Mouse (Mus musculus) MEL (cell line): Measurements from ENCODE around the gene Tmem170. TPM values are rescaled to one million over a fixed set of nuclear protein-coding genes. Genes with fewer than 3 reads are reported as not detected.

Experiments used
- DNase-seq: peaks from one replicate; pipeline ENCODE4 v3.0.0; 2011; ENCODE audit warnings: low read depth, low spot score
- H3K27ac ChIP-seq: 2 replicates; pipeline ENCODE4 v1.5.1; 2012; ENCODE audit warnings: low read depth, mild to moderate bottlenecking, control low read depth, low read length, moderate library complexity; ENCODE audit not compliant: control insufficient read depth
- H3K27me3 ChIP-seq, 2 experiments: fragments of 150-350 bp in 1 of 2; sonication (generic) in 1 of 2; 2 replicates each; pipeline ENCODE4 v1.6.1; 2012; ENCODE audit warnings: low read length in 2 of 2, mild to moderate bottlenecking in 2 of 2, improper control_type of control experiment in 1 of 2, moderate library complexity in 1 of 2; ENCODE audit not compliant: insufficient read depth in 2 of 2, control insufficient read depth in 1 of 2
- H3K36me3 ChIP-seq, 2 experiments: 2 replicates each; pipeline ENCODE4 v1.6.1; 2012 to 2014; ENCODE audit warnings: low read length in 2 of 2, improper control_type of control experiment in 1 of 2, inconsistent platforms in 1 of 2, mild to moderate bottlenecking in 1 of 2; ENCODE audit not compliant: insufficient read depth in 2 of 2, control insufficient read depth in 1 of 2
- H3K4me1 ChIP-seq, 2 experiments: fragments of 150-350 bp in 1 of 2; sonication (generic) in 1 of 2; 2 replicates each; pipeline ENCODE4 v1.6.1; 2012; ENCODE audit warnings: low read length in 2 of 2, improper control_type of control experiment in 1 of 2, mild to moderate bottlenecking in 1 of 2; ENCODE audit not compliant: insufficient read depth in 2 of 2, control insufficient read depth in 1 of 2
- H3K4me3 ChIP-seq, 2 experiments: fragments of 150-350 bp in 1 of 2; sonication (generic) in 1 of 2; 2 replicates each; pipeline ENCODE4 v1.5.1; 2012; ENCODE audit warnings: low read depth in 2 of 2, low read length in 2 of 2, mild to moderate bottlenecking in 2 of 2, moderate library complexity in 2 of 2, control low read depth in 1 of 2, improper control_type of control experiment in 1 of 2; ENCODE audit not compliant: control insufficient read depth in 1 of 2, insufficient read depth in 1 of 2
- H3K79me2 ChIP-seq: 2 replicates; pipeline ENCODE4 v1.6.1; 2012; ENCODE audit warnings: mild to moderate bottlenecking, low read length, moderate library complexity; ENCODE audit not compliant: control insufficient read depth, poor library complexity, insufficient read depth
- H3K9ac ChIP-seq: 2 replicates; pipeline ENCODE4 v1.6.1; 2012; ENCODE audit warnings: low read depth, mild to moderate bottlenecking, control low read depth, low read length, moderate library complexity; ENCODE audit not compliant: control insufficient read depth, poor library complexity, severe bottlenecking
- H3K9me3 ChIP-seq: fragments of 150-350 bp; sonication (generic); replicated peaks from 2 replicates; pipeline ENCODE4 v1.6.1; 2012; ENCODE audit warnings: mild to moderate bottlenecking, low read length, improper control_type of control experiment, moderate library complexity; ENCODE audit not compliant: insufficient read depth
- CHD2 ChIP-seq: IDR thresholded peaks from 2 replicates; pipeline ENCODE4 v1.6.1; 2011; ENCODE audit warnings: low read length, improper control_type of control experiment
- GABPA ChIP-seq: IDR thresholded peaks from 2 replicates; pipeline ENCODE4 v1.6.1; 2012; ENCODE audit warnings: low read depth, mild to moderate bottlenecking, inconsistent platforms, low read length, improper control_type of control experiment, moderate library complexity
- GATA1 ChIP-seq: IDR thresholded peaks from 2 replicates; pipeline ENCODE4 v1.6.1; 2011; ENCODE audit warnings: low read depth, low read length, improper control_type of control experiment
- JUND ChIP-seq: IDR thresholded peaks from 2 replicates; pipeline ENCODE4 v1.6.1; 2011; ENCODE audit warnings: low read depth, mild to moderate bottlenecking, improper control_type of control experiment, low read length
- KAT2A ChIP-seq: conservative IDR thresholded peaks from 2 replicates; pipeline ENCODE4 v1.6.1; 2012; ENCODE audit warnings: low read depth, low read length, improper control_type of control experiment, inconsistent platforms
- MAFK ChIP-seq: IDR thresholded peaks from 2 replicates; pipeline ENCODE4 v1.6.1; 2011; ENCODE audit warnings: low read depth, mild to moderate bottlenecking, low read length, improper control_type of control experiment, borderline replicate concordance
- MAZ ChIP-seq: IDR thresholded peaks from 2 replicates; pipeline ENCODE4 v1.6.1; 2012; ENCODE audit warnings: low read depth, mild to moderate bottlenecking, inconsistent platforms, low read length, improper control_type of control experiment
- MYC ChIP-seq: IDR thresholded peaks from 2 replicates; pipeline ENCODE4 v1.6.1; 2011; ENCODE audit warnings: low read depth, mild to moderate bottlenecking, low read length, improper control_type of control experiment, moderate library complexity
- NELFE ChIP-seq: IDR thresholded peaks from 2 replicates; pipeline ENCODE4 v1.6.1; 2011; ENCODE audit warnings: low read depth, low read length, improper control_type of control experiment
- NRF1 ChIP-seq: IDR thresholded peaks from 2 replicates; pipeline ENCODE4 v1.6.1; 2014; ENCODE audit warnings: low read depth, mild to moderate bottlenecking, inconsistent platforms, low read length, improper control_type of control experiment, moderate library complexity; ENCODE audit not compliant: poor library complexity, insufficient read depth, severe bottlenecking
- POLR2AphosphoS2 ChIP-seq: IDR thresholded peaks from 2 replicates; pipeline ENCODE4 v1.6.1; 2011; ENCODE audit warnings: low read length, improper control_type of control experiment
- RAD21 ChIP-seq: IDR thresholded peaks from 2 replicates; pipeline ENCODE4 v1.6.1; 2011; ENCODE audit warnings: mild to moderate bottlenecking, low read depth, low read length, improper control_type of control experiment
- SMC3 ChIP-seq: IDR thresholded peaks from 2 replicates; pipeline ENCODE4 v1.6.1; 2011; ENCODE audit warnings: low read depth, low read length, improper control_type of control experiment
- TBP ChIP-seq: IDR thresholded peaks from 2 replicates; pipeline ENCODE4 v1.8.0; 2011; ENCODE audit warnings: low read depth, low read length, improper control_type of control experiment
- TCF12 ChIP-seq: IDR thresholded peaks from 2 replicates; pipeline ENCODE4 v1.6.1; 2014; ENCODE audit warnings: low read depth, mild to moderate bottlenecking, inconsistent platforms, low read length, improper control_type of control experiment, moderate library complexity
- USF1 ChIP-seq: IDR thresholded peaks from 2 replicates; pipeline ENCODE4 v1.6.1; 2014; ENCODE audit warnings: low read depth, mild to moderate bottlenecking, inconsistent platforms, low read length, improper control_type of control experiment, moderate library complexity
- USF2 ChIP-seq, 2 experiments: IDR thresholded peaks; 2 replicates each; pipeline ENCODE4 v1.6.1; 2011 to 2012; ENCODE audit warnings: improper control_type of control experiment in 2 of 2, low read length in 2 of 2, borderline replicate concordance in 1 of 2, inconsistent platforms in 1 of 2, low read depth in 1 of 2, mild to moderate bottlenecking in 1 of 2; ENCODE audit not compliant: insufficient read depth in 1 of 2
- ZMIZ1 ChIP-seq: IDR thresholded peaks from 2 replicates; pipeline ENCODE4 v1.6.1; 2012; ENCODE audit warnings: low read depth, mild to moderate bottlenecking, inconsistent platforms, low read length, improper control_type of control experiment, moderate library complexity
- polyA plus RNA-seq, 2 experiments: library from polyadenylated mRNA; stranded (reverse) in 1 of 2; unstranded in 1 of 2; fragments of >175 nt in 1 of 2; fragments of >200 nt in 1 of 2; gene quantifications; 2 replicates each; pipeline versions ENCODE4 v1.2.1 to v1.2.4; 2012; ENCODE audit warnings: low replicate concordance in 2 of 2, low read depth in 1 of 2; ENCODE audit not compliant: insufficient read length in 2 of 2, insufficient read depth in 1 of 2, missing spikeins in 1 of 2
- total RNA-seq: library from RNA; depleted of rRNA; stranded (reverse); fragments of 300-350 nt; gene quantifications from 2 replicates; pipeline ENCODE4 v1.2.3, GENCODE M21; 2012

Tmem170 gene
- total and polyA plus RNA-seq, 3 experiments, result 2.9 to 4.6 TPM; not detected in 1

DNA sequence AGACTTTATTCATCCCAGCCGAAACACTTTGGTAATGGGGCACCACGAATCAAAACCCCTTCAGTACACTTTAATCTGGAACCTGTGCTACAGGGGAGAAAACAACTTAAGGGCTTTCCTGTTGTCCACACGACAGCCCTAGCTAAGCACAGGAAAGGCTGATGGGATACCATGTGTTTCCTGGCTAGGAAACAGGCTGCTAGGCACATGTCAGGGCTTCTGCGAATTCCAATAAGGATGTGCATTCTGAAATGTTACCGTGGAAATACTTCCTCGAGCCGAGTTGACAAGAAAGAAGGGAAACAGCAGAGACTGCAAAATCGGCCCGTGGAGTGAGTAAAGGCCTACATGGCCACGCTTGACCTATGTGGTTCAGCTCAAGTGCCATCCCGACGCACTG, 56.5 kb downstream of the Tmem170 start:
- H3K4me3 ChIP-seq, result no peak overlapping the region
- no peaks in the 10 kb centered on the region for H3K27me3 ChIP-seq
- H3K27ac ChIP-seq, result no peak overlapping the region
- H3K79me2 ChIP-seq, result no peaks in the 10 kb centered on the region
- no peak for DNase-seq
- no peaks in the 10 kb centered on the region for H3K9me3 ChIP-seq
- peaks cover 11 to 14% of the 10 kb centered on the region in 2 experiments for H3K4me1 ChIP-seq
- H3K9ac ChIP-seq, result no peak overlapping the region
- TF ChIP-seq NELFE (no peak), GATA1 (no peak), RAD21 (no peak), USF1 (no peak), NRF1 (no peak), CHD2 (no peak), MAFK (no peak), KAT2A (no peak), TCF12 (no peak), ZMIZ1 (no peak), SMC3 (no peak), POLR2AphosphoS2 (no peak), MAZ (no peak), GABPA (no peak), JUND (no peak)
- peaks cover 10 to 22% of the 10 kb centered on the region in 2 experiments for H3K36me3 ChIP-seq

DNA sequence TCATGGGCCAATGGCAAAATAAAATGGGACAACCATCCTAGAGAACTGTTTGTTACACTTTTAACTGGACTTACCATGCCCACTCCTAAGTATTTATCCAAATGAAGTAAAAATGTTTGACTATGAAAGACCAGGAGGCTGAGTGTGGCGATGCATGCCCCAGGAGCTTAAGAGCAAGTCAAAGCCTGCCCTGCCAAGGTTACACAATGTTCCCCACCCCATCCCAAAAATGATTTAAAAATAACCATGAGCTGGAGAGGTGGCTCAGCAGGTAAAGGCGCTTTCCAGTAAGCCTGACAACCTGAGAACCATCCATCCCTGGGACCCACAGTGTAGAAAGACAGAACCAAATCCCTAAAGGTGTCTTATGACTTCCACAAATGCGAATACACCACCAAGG, 58.0 kb downstream of the Tmem170 start:
- H3K79me2 ChIP-seq, result no peaks in the 10 kb centered on the region
- H3K27me3 ChIP-seq, result no peaks in the 10 kb centered on the region
- H3K4me1 ChIP-seq, result peaks cover 11 to 14% of the 10 kb centered on the region in 2 experiments
- peaks cover 7 to 22% of the 10 kb centered on the region in 2 experiments for H3K36me3 ChIP-seq
- H3K9me3 ChIP-seq, result no peaks in the 10 kb centered on the region
- TF ChIP-seq USF1 (no peak), MYC (no peak), TBP (no peak), CHD2 (no peak), POLR2AphosphoS2 (no peak), USF2 (IDR thresholded peaks at IDR 0.05; ENCODE audit: borderline replicate concordance in 1 of 2, insufficient read depth in 1 of 2, low read depth in 1 of 2, low read length in 2 of 2) (no peak), MAFK (no peak)
- TF ChIP-seq, all 39 proteins: peak for 0
- Histone ChIP-seq H3K9ac (no peak overlapping the region), H3K4me3 (no peak overlapping the region), H3K27ac (no peak overlapping the region)
- DNase-seq, result no peak
